Mouse (Mus musculus): ENCODE data around the gene Runx1. TPM values are rescaled to one million over a fixed set of nuclear protein-coding genes. Genes with fewer than 3 reads are reported as not detected.

The Runx1 gene
- polyA plus RNA-seq, 1 experiment from 2014 or later = 3.3 TPM

GRCm38 (mm10) chr16:92632115-92632763, 193.7 kb downstream of the Runx1 start:
- WGBS = 24% methylated on average over 11 of the region's 11 CpGs
- Histone ChIP-seq H3K4me1 (replicated peaks; ENCODE audit: control insufficient read depth, insufficient read depth, low read length) (peaks cover 16% of the 10 kb centered on the region; the same call in 1 of the 2 replicates), H3K36me3 (ENCODE audit: control insufficient read depth, insufficient read depth, low read length) (no peaks in the 10 kb centered on the region), H3K9ac (ENCODE audit: low read length) (no peak overlapping the region), H3K27me3 (replicated peaks; ENCODE audit: control insufficient read depth, insufficient read depth, low read length) (no peaks in the 10 kb centered on the region), H3K4me2 (ENCODE audit: low read length) (no peak overlapping the region), H3K9me3 (ENCODE audit: control insufficient read depth, low read length) (no peaks in the 10 kb centered on the region), H3K27ac (ENCODE audit: low read depth) (no peak overlapping the region), H3K4me3 (ENCODE audit: low read depth, low read length) (no peak overlapping the region)
- DNase-seq (ENCODE audit: low spot score) (no peak), ATAC-seq (replicated peaks; ENCODE audit: low FRiP score, low TSS enrichment, low read depth) (no peak)

DNA sequence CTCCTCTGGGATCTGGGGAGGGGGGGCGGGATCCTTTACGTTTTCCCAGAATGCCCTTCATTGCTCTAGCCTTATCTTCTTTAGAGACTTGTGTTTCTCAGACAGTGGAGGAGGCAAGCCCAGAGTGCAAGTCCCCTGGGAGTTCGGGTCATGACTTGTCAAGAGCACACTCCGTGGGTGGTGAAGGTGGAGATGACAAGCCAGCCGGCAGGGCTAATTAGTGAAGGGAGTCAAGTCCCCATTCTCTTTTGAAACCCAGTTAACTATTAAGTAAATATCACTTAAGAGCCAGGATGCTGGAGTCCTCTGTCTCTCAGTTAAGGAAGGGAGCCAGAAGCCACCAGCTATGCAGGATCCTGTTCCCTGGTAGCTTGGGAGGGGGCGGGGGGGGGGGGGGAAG, 194.3 kb downstream of the Runx1 start:
- ATAC-seq (replicated peaks; ENCODE audit: low FRiP score, low TSS enrichment, low read depth) = no peak
- H3K9ac ChIP-seq (ENCODE audit: low read length) = no peak overlapping the region
- no peak overlapping the region for H3K27ac ChIP-seq (ENCODE audit: low read depth)
- no peaks in the 10 kb centered on the region for H3K9me3 ChIP-seq (ENCODE audit: control insufficient read depth, low read length)
- H3K4me1 ChIP-seq (replicated peaks; ENCODE audit: control insufficient read depth, insufficient read depth, low read length) = peaks cover 16% of the 10 kb centered on the region; the same call in 1 of the 2 replicates
- 21% methylated on average over 5 of the region's 6 CpGs for WGBS
- H3K36me3 ChIP-seq (ENCODE audit: control insufficient read depth, insufficient read depth, low read length) = no peaks in the 10 kb centered on the region
- H3K4me2 ChIP-seq (ENCODE audit: low read length) = no peak overlapping the region
- DNase-seq (ENCODE audit: low spot score) = no peak
- H3K4me3 ChIP-seq (ENCODE audit: low read depth, low read length) = no peak overlapping the region
- no peaks in the 10 kb centered on the region for H3K27me3 ChIP-seq (replicated peaks; ENCODE audit: control insufficient read depth, insufficient read depth, low read length)

DNA sequence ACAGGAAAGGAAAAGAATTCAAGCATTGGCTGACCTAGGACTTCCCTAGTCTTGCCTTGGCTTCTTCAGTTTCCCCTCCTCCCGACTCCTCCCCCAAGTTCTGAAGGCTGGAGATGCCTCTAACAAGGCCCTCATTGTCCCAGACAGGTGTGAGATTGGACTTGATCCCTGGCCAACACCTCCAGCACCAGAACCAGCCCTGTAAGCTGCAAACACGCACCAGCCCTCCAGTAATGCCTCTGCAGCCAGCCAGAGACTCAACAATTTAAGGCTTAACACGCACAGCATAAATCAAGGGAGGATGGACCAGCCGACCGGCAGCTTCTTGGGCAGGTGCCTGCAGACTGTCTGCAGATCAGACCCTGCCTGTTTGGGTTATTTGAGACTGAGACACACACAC, 195.0 kb downstream of the Runx1 start:
- peak; percentile 57 for ATAC-seq (replicated peaks; ENCODE audit: low FRiP score, low TSS enrichment, low read depth)
- Histone ChIP-seq H3K27me3 (replicated peaks; ENCODE audit: control insufficient read depth, insufficient read depth, low read length) (no peaks in the 10 kb centered on the region), H3K36me3 (ENCODE audit: control insufficient read depth, insufficient read depth, low read length) (no peaks in the 10 kb centered on the region), H3K4me1 (replicated peaks; ENCODE audit: control insufficient read depth, insufficient read depth, low read length) (peaks cover 16% of the 10 kb centered on the region; the same call in 1 of the 2 replicates), H3K9me3 (ENCODE audit: control insufficient read depth, low read length) (no peaks in the 10 kb centered on the region), H3K9ac (ENCODE audit: low read length) (no peak overlapping the region), H3K27ac (ENCODE audit: low read depth) (no peak overlapping the region), H3K4me2 (ENCODE audit: low read length) (no peak overlapping the region), H3K4me3 (ENCODE audit: low read depth, low read length) (no peak overlapping the region)
- 25% methylated on average over 5 of the region's 5 CpGs for WGBS
- DNase-seq (ENCODE audit: low spot score) = no peak

DNA sequence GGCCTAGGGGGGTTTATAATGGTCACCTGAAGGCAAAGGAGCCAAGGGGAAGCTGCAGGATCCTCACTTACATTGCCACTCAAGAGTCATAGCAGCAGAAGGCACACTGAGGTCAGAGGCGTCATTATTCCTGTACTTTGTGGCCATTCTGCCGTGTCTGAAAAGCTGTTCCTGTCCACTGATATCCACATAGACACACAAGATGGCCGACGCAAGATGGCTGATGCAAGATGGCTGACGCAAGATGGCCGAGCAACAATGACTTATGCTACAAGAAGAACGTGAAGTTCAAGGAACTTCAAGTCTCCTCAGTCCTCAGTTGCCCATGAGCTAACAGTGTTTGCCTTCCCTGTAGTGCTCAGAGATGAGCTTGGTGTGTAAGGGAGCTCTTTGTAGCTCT, 196.1 kb downstream of the Runx1 start:
- no peak overlapping the region for H3K9ac ChIP-seq (ENCODE audit: low read length)
- no peak overlapping the region for H3K27ac ChIP-seq (ENCODE audit: low read depth)
- no peak for ATAC-seq (replicated peaks; ENCODE audit: low FRiP score, low TSS enrichment, low read depth)
- no peaks in the 10 kb centered on the region for H3K9me3 ChIP-seq (ENCODE audit: control insufficient read depth, low read length)
- no peak for DNase-seq (ENCODE audit: low spot score)
- H3K27me3 ChIP-seq (replicated peaks; ENCODE audit: control insufficient read depth, insufficient read depth, low read length) = no peaks in the 10 kb centered on the region
- H3K4me3 ChIP-seq (ENCODE audit: low read depth, low read length) = no peak overlapping the region
- H3K4me1 ChIP-seq (replicated peaks; ENCODE audit: control insufficient read depth, insufficient read depth, low read length) = peaks cover 16% of the 10 kb centered on the region; the same call in 1 of the 2 replicates
- H3K36me3 ChIP-seq (ENCODE audit: control insufficient read depth, insufficient read depth, low read length) = no peaks in the 10 kb centered on the region
- H3K4me2 ChIP-seq (ENCODE audit: low read length) = no peak overlapping the region
- WGBS = 97% methylated on average over 7 of the region's 7 CpGs

GRCm38 (mm10) chr16:92627262-92627661, 198.7 kb downstream of the Runx1 start:
- no peak for ATAC-seq (replicated peaks; ENCODE audit: low FRiP score, low TSS enrichment, low read depth)
- Histone ChIP-seq H3K4me3 (ENCODE audit: low read depth, low read length) (no peak overlapping the region), H3K9ac (ENCODE audit: low read length) (no peak overlapping the region), H3K27ac (ENCODE audit: low read depth) (no peak overlapping the region), H3K27me3 (replicated peaks; ENCODE audit: control insufficient read depth, insufficient read depth, low read length) (no peaks in the 10 kb centered on the region), H3K9me3 (ENCODE audit: control insufficient read depth, low read length) (no peaks in the 10 kb centered on the region), H3K36me3 (ENCODE audit: control insufficient read depth, insufficient read depth, low read length) (no peaks in the 10 kb centered on the region), H3K4me2 (ENCODE audit: low read length) (no peak overlapping the region), H3K4me1 (replicated peaks; ENCODE audit: control insufficient read depth, insufficient read depth, low read length) (peaks cover 15% of the 10 kb centered on the region; the same call in 1 of the 2 replicates)
- no peak for DNase-seq (ENCODE audit: low spot score)
- WGBS = 46% methylated on average over 6 of the region's 6 CpGs

GRCm38 (mm10) chr16:92623953-92624352, 202.0 kb downstream of the Runx1 start:
- no peaks in the 10 kb centered on the region for H3K36me3 ChIP-seq (ENCODE audit: control insufficient read depth, insufficient read depth, low read length)
- H3K4me3 ChIP-seq (ENCODE audit: low read depth, low read length) = no peak overlapping the region
- no peak overlapping the region for H3K9ac ChIP-seq (ENCODE audit: low read length)
- DNase-seq (ENCODE audit: low spot score) = no peak
- no peaks in the 10 kb centered on the region for H3K4me1 ChIP-seq (replicated peaks; ENCODE audit: control insufficient read depth, insufficient read depth, low read length)
- no peak overlapping the region for H3K27ac ChIP-seq (ENCODE audit: low read depth)
- no peaks in the 10 kb centered on the region for H3K9me3 ChIP-seq (ENCODE audit: control insufficient read depth, low read length)
- 87% methylated on average over 11 of the region's 11 CpGs for WGBS
- H3K4me2 ChIP-seq (ENCODE audit: low read length) = no peak overlapping the region
- no peak for ATAC-seq (replicated peaks; ENCODE audit: low FRiP score, low TSS enrichment, low read depth)
- H3K27me3 ChIP-seq (replicated peaks; ENCODE audit: control insufficient read depth, insufficient read depth, low read length) = no peaks in the 10 kb centered on the region

DNA sequence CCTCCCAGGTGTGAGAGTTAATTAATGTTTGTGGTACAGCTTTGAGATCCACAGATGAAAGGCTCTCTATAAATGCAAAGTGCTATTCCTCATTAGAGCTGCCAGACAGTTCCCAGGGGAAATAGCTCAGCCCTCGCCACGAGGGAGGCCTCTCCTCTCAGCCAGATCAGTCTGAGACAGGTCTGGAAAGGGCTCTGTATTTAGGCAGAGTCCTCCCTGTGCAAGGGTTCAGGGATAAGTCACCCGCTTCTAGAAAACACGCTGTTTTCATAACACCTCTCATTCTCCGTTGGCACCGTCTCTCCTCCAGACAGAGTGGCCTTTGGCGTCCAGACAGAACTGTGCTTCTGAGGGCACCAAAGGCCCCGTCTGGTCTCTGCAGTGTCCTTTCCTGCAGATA, 204.1 kb downstream of the Runx1 start:
- H3K9me3 ChIP-seq (ENCODE audit: control insufficient read depth, low read length) = peaks cover 8% of the 10 kb centered on the region; the same call in 1 of the 2 replicates
- no peaks in the 10 kb centered on the region for H3K36me3 ChIP-seq (ENCODE audit: control insufficient read depth, insufficient read depth, low read length)
- H3K4me3 ChIP-seq (ENCODE audit: low read depth, low read length) = no peak overlapping the region
- no peak overlapping the region for H3K9ac ChIP-seq (ENCODE audit: low read length)
- no peak for DNase-seq (ENCODE audit: low spot score)
- H3K27me3 ChIP-seq (replicated peaks; ENCODE audit: control insufficient read depth, insufficient read depth, low read length) = no peaks in the 10 kb centered on the region
- no peak for ATAC-seq (replicated peaks; ENCODE audit: low FRiP score, low TSS enrichment, low read depth)
- no peaks in the 10 kb centered on the region for H3K4me1 ChIP-seq (replicated peaks; ENCODE audit: control insufficient read depth, insufficient read depth, low read length)
- no peak overlapping the region for H3K27ac ChIP-seq (ENCODE audit: low read depth)
- WGBS = 52% methylated on average over 8 of the region's 8 CpGs
- no peak overlapping the region for H3K4me2 ChIP-seq (ENCODE audit: low read length)

DNA sequence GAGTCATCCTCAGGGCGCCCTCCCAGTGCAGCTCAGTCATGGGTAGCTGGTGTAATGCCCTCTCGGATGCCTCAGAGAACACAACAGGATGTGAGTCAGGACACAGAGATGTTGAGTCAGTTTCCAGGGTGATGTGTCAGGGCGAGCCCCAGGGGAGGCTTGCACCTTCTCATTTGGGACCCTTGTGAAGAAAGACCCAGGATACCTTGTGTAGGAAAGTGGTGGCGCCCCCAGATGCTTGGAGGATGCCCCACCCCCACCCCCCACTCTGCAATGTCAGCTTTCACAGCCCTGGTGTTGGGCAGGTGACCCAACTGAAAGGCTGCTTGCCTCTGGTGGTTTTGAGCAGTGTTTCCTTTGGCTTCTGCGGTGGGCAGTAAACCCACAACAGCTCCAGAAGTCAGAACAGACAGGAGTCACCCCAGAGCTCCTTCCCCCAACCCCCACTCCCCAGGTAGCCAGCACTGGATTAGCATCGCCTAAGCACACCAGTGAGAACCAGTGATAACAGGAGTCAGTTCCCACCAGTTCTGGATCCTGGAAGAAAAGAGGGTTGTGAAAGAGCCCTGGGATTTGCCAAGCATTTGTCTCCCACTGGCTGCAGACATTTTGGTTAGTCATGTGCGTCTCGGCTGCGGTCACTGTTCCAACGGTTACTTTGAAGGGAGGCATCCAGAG, 205.0 kb downstream of the Runx1 start:
- no peaks in the 10 kb centered on the region for H3K27me3 ChIP-seq (replicated peaks; ENCODE audit: control insufficient read depth, insufficient read depth, low read length)
- H3K9me3 ChIP-seq (ENCODE audit: control insufficient read depth, low read length) = peaks cover 8% of the 10 kb centered on the region; the same call in 1 of the 2 replicates
- WGBS = 71% methylated on average over 10 of the region's 10 CpGs
- no peaks in the 10 kb centered on the region for H3K4me1 ChIP-seq (replicated peaks; ENCODE audit: control insufficient read depth, insufficient read depth, low read length)
- H3K4me2 ChIP-seq (ENCODE audit: low read length) = no peak overlapping the region
- no peak overlapping the region for H3K4me3 ChIP-seq (ENCODE audit: low read depth, low read length)
- no peak for DNase-seq (ENCODE audit: low spot score)
- H3K9ac ChIP-seq (ENCODE audit: low read length) = no peak overlapping the region
- no peaks in the 10 kb centered on the region for H3K36me3 ChIP-seq (ENCODE audit: control insufficient read depth, insufficient read depth, low read length)
- ATAC-seq (replicated peaks; ENCODE audit: low FRiP score, low TSS enrichment, low read depth) = no peak
- no peak overlapping the region for H3K27ac ChIP-seq (ENCODE audit: low read depth)

DNA sequence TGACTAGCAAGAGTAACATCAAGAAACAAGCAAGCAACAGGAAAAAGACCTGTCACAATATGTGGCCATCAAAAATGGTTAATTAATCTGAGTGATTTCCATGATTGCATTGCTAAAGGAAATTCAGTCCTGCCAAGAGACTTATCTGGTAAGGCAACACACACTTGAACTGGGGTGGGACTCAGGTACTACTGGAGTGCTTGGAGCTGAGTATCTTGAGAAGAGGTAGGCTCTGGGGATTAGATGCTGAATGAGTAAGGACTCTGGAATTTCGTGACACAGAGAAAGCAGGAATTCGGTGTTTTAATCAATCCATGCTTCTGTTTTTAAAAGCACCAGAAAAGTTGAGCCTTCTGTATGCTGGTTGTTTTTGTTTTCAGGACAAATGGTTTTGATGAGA, 209.1 kb downstream of the Runx1 start:
- DNase-seq (ENCODE audit: low spot score) = no peak
- Histone ChIP-seq H3K27ac (ENCODE audit: low read depth) (no peak overlapping the region), H3K4me1 (replicated peaks; ENCODE audit: control insufficient read depth, insufficient read depth, low read length) (no peaks in the 10 kb centered on the region), H3K9me3 (ENCODE audit: control insufficient read depth, low read length) (peaks cover 8% of the 10 kb centered on the region; the same call in 1 of the 2 replicates), H3K36me3 (ENCODE audit: control insufficient read depth, insufficient read depth, low read length) (no peaks in the 10 kb centered on the region), H3K9ac (ENCODE audit: low read length) (no peak overlapping the region), H3K27me3 (replicated peaks; ENCODE audit: control insufficient read depth, insufficient read depth, low read length) (no peaks in the 10 kb centered on the region), H3K4me3 (ENCODE audit: low read depth, low read length) (no peak overlapping the region), H3K4me2 (ENCODE audit: low read length) (no peak overlapping the region)
- 89% methylated on average over 2 of the region's 2 CpGs for WGBS
- no peak for ATAC-seq (replicated peaks; ENCODE audit: low FRiP score, low TSS enrichment, low read depth)
